Mouse (Mus musculus) forebrain, embryonic 15.5 days (tissue): ENCODE data around the gene Tysnd1. TPM values are rescaled to one million over a fixed set of nuclear protein-coding genes. Genes with fewer than 3 reads are reported as not detected.

Experiments used
- ATAC-seq: fragments of 200-750 bp; cut with Nextera tagmentation; replicated peaks from 2 replicates; pipeline ENCODE4 v1.8.0; 2017; ENCODE audit warnings: mild to moderate bottlenecking, moderate TSS enrichment, moderate library complexity
- H3K27ac ChIP-seq: fragments of 300-500 bp; sonication (generic); replicated peaks from 2 replicates; pipeline ENCODE4 v1.5.1; 2015; ENCODE audit warnings: mild to moderate bottlenecking, inconsistent platforms
- H3K27me3 ChIP-seq: fragments of 300-500 bp; sonication (generic); 2 replicates; pipeline ENCODE4 v1.6.1; 2015; ENCODE audit warnings: inconsistent platforms
- H3K36me3 ChIP-seq: fragments of 300-500 bp; sonication (generic); 2 replicates; pipeline ENCODE4 v1.6.1; 2015; ENCODE audit warnings: mild to moderate bottlenecking, inconsistent platforms
- H3K4me1 ChIP-seq: fragments of 300-500 bp; sonication (generic); 2 replicates; pipeline ENCODE4 v1.6.1; 2015; ENCODE audit warnings: inconsistent platforms
- H3K4me2 ChIP-seq: fragments of 300-500 bp; sonication (generic); replicated peaks from 2 replicates; pipeline ENCODE4 v1.6.1; 2015; ENCODE audit warnings: mild to moderate bottlenecking, inconsistent platforms
- H3K4me3 ChIP-seq: fragments of 300-500 bp; sonication (generic); 2 replicates; pipeline ENCODE4 v1.5.1; 2015; ENCODE audit warnings: mild to moderate bottlenecking, inconsistent platforms
- H3K9ac ChIP-seq: fragments of 300-500 bp; sonication (generic); replicated peaks from 2 replicates; pipeline ENCODE4 v1.6.1; 2015; ENCODE audit warnings: mild to moderate bottlenecking, inconsistent platforms
- H3K9me3 ChIP-seq: fragments of 300-500 bp; sonication (generic); 2 replicates; pipeline ENCODE4 v1.6.1; 2016; ENCODE audit warnings: inconsistent platforms
- WGBS: fragments of 180-500 bp; shearing (Covaris S2); methylation state at CpG from one replicate; pipeline ENCODE4 v1.1.7; 2015; ENCODE audit warnings: mixed read lengths; 5-methylcytosine and 5-hydroxymethylcytosine counted together
- polyA plus RNA-seq: library from polyadenylated mRNA; unstranded; fragments of >200 nt; fragmentation: Nextera tagmentation; extraction: Ambion mirVana; gene quantifications from 2 replicates; pipeline ENCODE4 v1.2.1, GENCODE M21; 2015

Tysnd1 gene
- polyA plus RNA-seq: 28.2 and 32.7 TPM in 2 replicates

- peak within 1 kb of the TSS; percentile 64 for H3K9ac ChIP-seq
- peak; percentile 98 for ATAC-seq
- WGBS: under 1% methylated on average over 42 of the region's 42 CpGs
- peak within 1 kb of the TSS; percentile 75 for H3K27ac ChIP-seq
- H3K4me1 ChIP-seq: peaks cover 18% of the 10 kb centered on the region
- peak within 1 kb of the TSS; percentile 64 for H3K4me3 ChIP-seq
- no peaks in the 10 kb centered on the region for H3K9me3 ChIP-seq
- H3K36me3 ChIP-seq: peaks cover 30% of the 10 kb centered on the region
- no peaks in the 10 kb centered on the region for H3K27me3 ChIP-seq
- H3K4me2 ChIP-seq: peak within 1 kb of the TSS; percentile 100
Measured at GRCm38 (mm10) chr10:61694870-61695670, at the start of gene Tysnd1. Gene Tysnd1, plus strand, starts transcription at chr10:61695514.

- Histone ChIP-seq H3K27me3 (no peaks in the 10 kb centered on the region), H3K36me3 (peaks cover under 1% of the 10 kb centered on the region; the same call in 1 of the 2 replicates), H3K9ac (no peak overlapping the region), H3K9me3 (no peaks in the 10 kb centered on the region), H3K4me1 (peaks cover 21% of the 10 kb centered on the region), H3K4me2 (no peak overlapping the region), H3K27ac (no peak overlapping the region), H3K4me3 (no peak overlapping the region)
- WGBS: 67% methylated on average over 7 of the region's 7 CpGs
- no peak for ATAC-seq
Measured at GRCm38 (mm10) chr10:61646557-61646956, 48.8 kb upstream of the Tysnd1 start.

- Histone ChIP-seq H3K9ac (peak within 1 kb of the TSS; percentile 92), H3K4me2 (peak within 1 kb of the TSS; percentile 81), H3K4me3 (peak within 1 kb of the TSS; percentile 87), H3K27me3 (no peaks in the 10 kb centered on the region), H3K4me1 (peaks cover 21% of the 10 kb centered on the region), H3K27ac (peak within 1 kb of the TSS; percentile 86), H3K36me3 (peaks cover 7% of the 10 kb centered on the region), H3K9me3 (no peaks in the 10 kb centered on the region)
- peak; percentile 99 for ATAC-seq
- WGBS: 2% methylated on average over 43 of the region's 50 CpGs
Measured at GRCm38 (mm10) chr10:61647790-61648736, 47.3 kb upstream of the Tysnd1 start, which contains the start of gene Ppa1. Gene Ppa1, plus strand, starts transcription at chr10:61648552.

GRCm38 (mm10) chr10:61648737-61649645 lies 46.3 kb upstream of the Tysnd1 start:
- Histone ChIP-seq H3K27me3 (no peaks in the 10 kb centered on the region), H3K27ac (peak overlapping the region; percentile 86), H3K9me3 (no peaks in the 10 kb centered on the region), H3K4me1 (peaks cover 21% of the 10 kb centered on the region), H3K4me3 (peak overlapping the region; percentile 87), H3K4me2 (peak overlapping the region; percentile 81), H3K36me3 (peaks cover 10% of the 10 kb centered on the region), H3K9ac (peak overlapping the region; percentile 92)
- 2% methylated on average over 40 of the region's 49 CpGs for WGBS
- ATAC-seq: peak; percentile 69

- H3K36me3 ChIP-seq: peaks cover 17% of the 10 kb centered on the region
- no peaks in the 10 kb centered on the region for H3K27me3 ChIP-seq
Measured at GRCm38 (mm10) chr10:61654105-61654504, 41.2 kb upstream of the Tysnd1 start.

GRCm38 (mm10) chr10:61654691-61655090 lies 40.6 kb upstream of the Tysnd1 start:
- no peak overlapping the region for H3K4me3 ChIP-seq
- H3K9ac ChIP-seq: no peak overlapping the region
- no peak overlapping the region for H3K27ac ChIP-seq
- ATAC-seq: no peak
- peaks cover 23% of the 10 kb centered on the region for H3K36me3 ChIP-seq
- no peaks in the 10 kb centered on the region for H3K27me3 ChIP-seq
- 90% methylated on average over 7 of the region's 7 CpGs for WGBS
- no peaks in the 10 kb centered on the region for H3K9me3 ChIP-seq
- H3K4me1 ChIP-seq: peaks cover 9% of the 10 kb centered on the region; the same call in 1 of the 2 replicates
- no peak overlapping the region for H3K4me2 ChIP-seq

More at GRCm38 (mm10) chr10:61654105-61654504, 41.2 kb upstream of the Tysnd1 start:
- 96% methylated on average over 4 of the region's 4 CpGs for WGBS
- no peaks in the 10 kb centered on the region for H3K9me3 ChIP-seq
- ATAC-seq: no peak
- no peak overlapping the region for H3K9ac ChIP-seq
- no peak overlapping the region for H3K4me2 ChIP-seq
- no peak overlapping the region for H3K27ac ChIP-seq
- H3K4me3 ChIP-seq: no peak overlapping the region
- peaks cover 15% of the 10 kb centered on the region for H3K4me1 ChIP-seq

GRCm38 (mm10) chr10:61655188-61655587 lies 40.1 kb upstream of the Tysnd1 start:
- Histone ChIP-seq H3K27ac (no peak overlapping the region), H3K9me3 (no peaks in the 10 kb centered on the region), H3K4me2 (no peak overlapping the region), H3K36me3 (peaks cover 28% of the 10 kb centered on the region), H3K4me1 (peaks cover 6% of the 10 kb centered on the region; the same call in 1 of the 2 replicates), H3K4me3 (no peak overlapping the region), H3K27me3 (no peaks in the 10 kb centered on the region), H3K9ac (no peak overlapping the region)
- ATAC-seq: no peak
- WGBS: 93% methylated on average over 3 of the region's 3 CpGs

- Histone ChIP-seq H3K4me1 (peaks cover 7% of the 10 kb centered on the region), H3K9me3 (no peaks in the 10 kb centered on the region), H3K4me3 (no peak overlapping the region), H3K36me3 (peaks cover 27% of the 10 kb centered on the region), H3K9ac (no peak overlapping the region), H3K27me3 (no peaks in the 10 kb centered on the region), H3K4me2 (no peak overlapping the region), H3K27ac (no peak overlapping the region)
- 92% methylated on average over 18 of the region's 18 CpGs for WGBS
- 0 out of 2 replicates have a peak, but pooled peaks have one; percentile 10 for ATAC-seq
Measured at GRCm38 (mm10) chr10:61656928-61657882, 38.1 kb upstream of the Tysnd1 start.

- Histone ChIP-seq H3K9me3 (no peaks in the 10 kb centered on the region), H3K4me1 (peaks cover 14% of the 10 kb centered on the region), H3K36me3 (peaks cover 33% of the 10 kb centered on the region), H3K27me3 (no peaks in the 10 kb centered on the region), H3K9ac (no peak overlapping the region), H3K27ac (no peak overlapping the region), H3K4me3 (no peak overlapping the region), H3K4me2 (no peak overlapping the region)
- whole genome bisulfite sequencing: 27% methylated on average over 4 of the region's 4 CpGs
- ATAC-seq: 0 out of 2 replicates have a peak, but pooled peaks have one; percentile 5
Measured at GRCm38 (mm10) chr10:61657985-61658384, 37.3 kb upstream of the Tysnd1 start.

- ATAC-seq: no peak
- H3K4me3 ChIP-seq: no peak overlapping the region
- WGBS: 68% methylated on average over 8 of the region's 8 CpGs
- no peaks in the 10 kb centered on the region for H3K27me3 ChIP-seq
- peaks cover 52% of the 10 kb centered on the region for H3K36me3 ChIP-seq
- peak overlapping the region; percentile 88 for H3K27ac ChIP-seq
- H3K9me3 ChIP-seq: no peaks in the 10 kb centered on the region
- H3K4me2 ChIP-seq: no peak overlapping the region
- no peak overlapping the region for H3K9ac ChIP-seq
- peaks cover 15% of the 10 kb centered on the region for H3K4me1 ChIP-seq
Measured at GRCm38 (mm10) chr10:61661887-61662286, 33.4 kb upstream of the Tysnd1 start.
